Mouse (Mus musculus) intestine, postnatal 0 days (tissue): ENCODE data around the gene Mrps21. TPM values are rescaled to one million over a fixed set of nuclear protein-coding genes. Genes with fewer than 3 reads are reported as not detected.
A peak's percentile ranks its signal among the peaks of the same experiment; 100 is the strongest.
"Not testable (repeated sequence)": the region's sequence is repeated elsewhere in the genome, so short reads cannot be mapped to it uniquely, and the experiment has no call there.

Experiments used
- ATAC-seq: fragments of 200-750 bp; cut with Nextera tagmentation; 2 replicates; pipeline ENCODE4 v1.8.0; 2017; ENCODE audit warnings: mild to moderate bottlenecking, moderate TSS enrichment, moderate library complexity
- H3K27ac ChIP-seq: fragments of 300-500 bp; sonication (generic); 2 replicates; pipeline ENCODE4 v1.5.1; 2014; ENCODE audit warnings: mild to moderate bottlenecking, low read depth, low read length, moderate library complexity
- H3K27me3 ChIP-seq: fragments of 300-500 bp; sonication (generic); replicated peaks from 2 replicates; pipeline ENCODE4 v1.6.1; 2014; ENCODE audit warnings: low read length, mixed read lengths; ENCODE audit not compliant: control insufficient read depth, insufficient read depth
- H3K36me3 ChIP-seq: fragments of 300-500 bp; sonication (generic); 2 replicates; pipeline ENCODE4 v1.6.1; 2014; ENCODE audit warnings: mild to moderate bottlenecking, moderate library complexity; ENCODE audit not compliant: control insufficient read depth, insufficient read depth
- H3K4me1 ChIP-seq: fragments of 300-500 bp; sonication (generic); replicated peaks from 2 replicates; pipeline ENCODE4 v1.6.1; 2014; ENCODE audit warnings: antibody characterized with exemption, low read length, mixed read lengths; ENCODE audit not compliant: control insufficient read depth, insufficient read depth
- H3K4me2 ChIP-seq: fragments of 300-500 bp; sonication (generic); replicated peaks from 2 replicates; pipeline ENCODE4 v1.6.1; 2014; ENCODE audit warnings: low read depth, mild to moderate bottlenecking, moderate library complexity
- H3K4me3 ChIP-seq: fragments of 300-500 bp; sonication (generic); 2 replicates; pipeline ENCODE4 v1.5.1; 2014; ENCODE audit warnings: low read depth, low read length
- H3K9ac ChIP-seq: fragments of 300-500 bp; sonication (generic); 2 replicates; pipeline ENCODE4 v1.6.1; 2014; ENCODE audit warnings: mild to moderate bottlenecking, low read depth, low read length
- H3K9me3 ChIP-seq: fragments of 300-500 bp; sonication (generic); 2 replicates; pipeline ENCODE4 v1.6.1; 2016; ENCODE audit warnings: mixed run types; ENCODE audit not compliant: control insufficient read depth
- CTCF ChIP-seq: sonication (generic); IDR thresholded peaks from 2 replicates; pipeline ENCODE4 v1.5.1; 2016; ENCODE audit warnings: low read depth, mild to moderate bottlenecking, control low read depth, antibody characterized with exemption, moderate library complexity
- whole genome bisulfite sequencing: fragments of 180-500 bp; shearing (Covaris S2); extraction: QIAGEN DNeasy Blood & Tissue Kit; methylation state at CpG from one replicate; pipeline ENCODE4 v1.1.7; 2014; 5-methylcytosine and 5-hydroxymethylcytosine counted together
- polyA plus RNA-seq: library from polyadenylated mRNA; unstranded; fragments of >200 nt; fragmentation: Nextera tagmentation; extraction: Ambion mirVana; gene quantifications from 2 replicates; pipeline ENCODE4 v1.2.1, GENCODE M21; 2015

Gene Mrps21
- polyA plus RNA-seq = 353 and 369 TPM in 2 replicates

DNA sequence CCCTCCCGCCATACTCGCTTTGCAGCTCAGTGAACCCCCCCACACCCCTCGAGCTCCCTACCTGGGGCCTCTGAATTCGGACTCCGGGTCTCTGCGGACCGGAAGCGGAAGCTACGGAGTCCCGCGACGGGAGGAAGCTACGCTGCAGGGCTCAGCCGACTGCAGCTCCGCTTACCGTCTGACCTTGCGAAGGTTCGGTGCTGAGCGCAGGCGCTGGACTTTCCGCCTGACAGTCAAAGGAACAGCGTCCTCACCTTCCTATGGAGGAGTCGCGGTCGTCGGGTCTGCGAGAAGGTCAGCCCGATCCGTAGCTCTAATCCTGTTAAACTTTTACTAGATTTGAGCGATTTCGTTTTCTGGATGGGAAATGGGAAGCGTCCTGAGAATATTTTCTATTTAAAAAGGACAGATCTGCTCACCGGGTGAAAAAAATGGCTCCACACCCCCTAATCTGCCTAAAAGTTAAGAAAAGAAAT, at the start of gene Mrps21:
Gene Mrps21, minus strand, starts transcription at position 128 of the 476 bp plus-strand sequence.
- H3K27ac ChIP-seq = peak within 1 kb of the TSS; percentile 88
- no peak for TF ChIP-seq CTCF
- peak within 1 kb of the TSS; percentile 70 for H3K4me2 ChIP-seq
- no peaks in the 10 kb centered on the region for H3K27me3 ChIP-seq
- peaks cover 14% of the 10 kb centered on the region; the same call in 1 of the 2 replicates for H3K36me3 ChIP-seq
- H3K9ac ChIP-seq = peak within 1 kb of the TSS; percentile 78
- under 1% methylated on average over 33 of the region's 33 CpGs for WGBS
- H3K9me3 ChIP-seq = no peaks in the 10 kb centered on the region
- 0 out of 2 replicates have a peak, but pooled peaks cover 2% of the 10 kb centered on the region for H3K4me1 ChIP-seq
- H3K4me3 ChIP-seq = peak within 1 kb of the TSS; percentile 55
- peak; percentile 91 for ATAC-seq

DNA sequence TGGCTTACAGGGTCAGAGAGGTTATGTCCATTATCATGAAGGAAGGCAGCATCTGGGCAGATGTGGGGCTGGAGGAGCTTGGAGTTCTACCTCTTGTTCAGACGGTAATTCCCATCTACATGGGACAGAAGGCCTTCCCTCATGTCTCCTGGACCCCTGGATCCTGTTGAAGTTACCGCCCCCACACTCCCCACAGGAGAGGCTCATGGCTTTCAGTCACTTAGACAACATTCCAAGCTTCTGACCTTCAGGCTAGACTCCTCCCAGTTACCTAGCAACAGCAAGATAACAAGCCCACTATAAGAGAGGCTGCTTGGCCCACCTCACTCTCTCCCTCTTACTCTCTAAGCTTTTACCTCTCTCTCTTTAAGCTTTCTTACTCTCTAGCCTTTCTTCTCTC, 49.2 kb upstream of the Mrps21 start:
- ATAC-seq, H3K27ac ChIP-seq, H3K36me3 ChIP-seq, H3K27me3 ChIP-seq, H3K4me2 ChIP-seq, H3K9ac ChIP-seq, H3K9me3 ChIP-seq, H3K4me1 ChIP-seq, H3K4me3 ChIP-seq: not testable (repeated sequence)
- WGBS = 59% methylated on average over 2 of the region's 2 CpGs

DNA sequence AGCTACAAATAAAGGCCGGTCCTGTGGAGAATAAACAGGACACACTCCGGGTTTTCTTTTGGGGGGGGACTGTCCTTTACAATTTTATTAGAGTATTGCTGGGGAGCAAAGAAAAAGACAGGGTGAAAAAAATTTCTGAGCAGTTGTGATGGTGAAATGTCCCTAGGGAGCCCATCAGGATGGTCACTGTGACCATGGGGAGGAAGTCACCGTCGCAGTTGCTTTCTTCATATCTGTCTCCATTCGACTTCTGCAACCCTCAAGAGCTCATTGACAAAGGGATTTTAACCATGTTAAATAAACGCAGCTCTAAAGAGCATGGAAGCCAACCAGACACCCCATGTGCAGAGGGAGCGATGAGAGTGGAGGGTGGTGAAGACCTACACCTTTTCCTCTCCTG, 45.4 kb upstream of the Mrps21 start:
- no peak overlapping the region for H3K9ac ChIP-seq
- H3K27me3 ChIP-seq = no peaks in the 10 kb centered on the region
- H3K9me3 ChIP-seq = no peaks in the 10 kb centered on the region
- no peak overlapping the region for H3K4me2 ChIP-seq
- H3K27ac ChIP-seq = no peak overlapping the region
- H3K4me3 ChIP-seq = no peak overlapping the region
- no peak for TF ChIP-seq CTCF
- no peak for ATAC-seq
- 72% methylated on average over 7 of the region's 7 CpGs for WGBS
- H3K36me3 ChIP-seq = no peaks in the 10 kb centered on the region
- H3K4me1 ChIP-seq = no peaks in the 10 kb centered on the region

DNA sequence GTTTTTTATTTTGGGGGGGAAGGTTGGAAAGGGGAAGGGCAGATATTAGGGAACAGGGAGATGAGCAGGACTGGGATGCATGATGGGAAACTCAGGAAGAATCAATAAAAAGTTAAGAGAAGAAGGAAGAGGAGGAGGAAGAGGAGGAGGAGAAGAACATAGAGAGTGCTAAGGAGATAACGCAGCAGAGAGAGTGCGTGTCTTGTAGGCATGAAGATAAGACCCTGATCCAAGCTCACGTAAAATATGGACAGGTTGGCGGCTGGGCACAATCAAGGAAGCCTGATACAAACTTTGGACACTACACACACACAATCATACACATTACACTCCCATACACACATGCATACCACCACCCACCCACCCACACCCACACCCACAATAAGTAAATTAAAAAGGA, 43.4 kb upstream of the Mrps21 start:
- H3K9ac ChIP-seq = no peak overlapping the region
- 76% methylated on average over 4 of the region's 4 CpGs for WGBS
- TF ChIP-seq CTCF = no peak
- no peak overlapping the region for H3K4me3 ChIP-seq
- no peak overlapping the region for H3K27ac ChIP-seq
- no peak overlapping the region for H3K4me2 ChIP-seq
- H3K36me3 ChIP-seq = no peaks in the 10 kb centered on the region
- no peaks in the 10 kb centered on the region for H3K27me3 ChIP-seq
- H3K9me3 ChIP-seq = no peaks in the 10 kb centered on the region
- H3K4me1 ChIP-seq = no peaks in the 10 kb centered on the region
- ATAC-seq = no peak

DNA sequence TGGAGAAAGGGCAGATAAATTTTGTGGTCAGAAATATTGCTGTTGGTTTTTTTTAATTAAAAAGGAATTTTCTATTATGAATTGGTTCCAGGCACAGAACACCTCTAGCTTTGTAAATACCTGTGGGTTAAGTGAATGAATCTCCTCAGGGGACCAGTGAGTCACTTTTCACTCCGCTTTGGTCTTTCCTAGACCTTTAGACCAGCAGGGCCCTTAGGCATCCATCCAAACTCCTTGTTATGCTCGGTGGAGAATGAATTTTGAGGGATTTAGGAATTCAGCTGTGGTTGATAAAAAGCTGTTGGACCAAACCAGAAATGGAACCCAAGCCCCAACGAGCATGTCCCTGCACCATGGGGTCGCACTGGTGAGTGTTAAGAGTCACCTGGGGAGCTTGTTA, 36.3 kb upstream of the Mrps21 start:
- no peaks in the 10 kb centered on the region for H3K4me1 ChIP-seq
- H3K4me2 ChIP-seq = no peak overlapping the region
- WGBS = 46% methylated on average over 4 of the region's 4 CpGs
- no peak for TF ChIP-seq CTCF
- H3K27ac ChIP-seq = no peak overlapping the region
- peaks cover 4% of the 10 kb centered on the region; the same call in 1 of the 2 replicates for H3K27me3 ChIP-seq
- H3K36me3 ChIP-seq = no peaks in the 10 kb centered on the region
- no peak overlapping the region for H3K4me3 ChIP-seq
- no peaks in the 10 kb centered on the region for H3K9me3 ChIP-seq
- ATAC-seq = no peak
- H3K9ac ChIP-seq = no peak overlapping the region

DNA sequence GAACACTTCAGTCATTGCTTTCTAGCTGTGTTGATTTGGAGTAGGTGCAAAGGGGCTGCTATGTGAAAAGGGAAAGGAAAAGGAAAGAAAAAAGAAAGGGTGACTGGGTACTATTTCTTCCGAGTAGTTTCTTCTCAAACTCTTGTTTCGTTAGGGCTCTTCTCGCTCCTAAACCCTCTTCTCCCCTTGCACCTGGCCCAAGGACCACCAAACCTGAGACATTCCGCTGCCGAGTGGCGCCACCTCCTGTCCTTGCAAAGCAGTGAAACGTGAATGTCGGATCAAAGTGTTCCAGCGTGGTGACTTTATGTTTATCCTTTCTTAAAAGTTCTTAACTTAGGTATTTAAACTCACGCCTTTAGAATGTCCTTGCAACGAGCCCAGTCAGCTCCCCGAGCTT, 35.5 kb upstream of the Mrps21 start:
- no peaks in the 10 kb centered on the region for H3K36me3 ChIP-seq
- H3K4me2 ChIP-seq = peak overlapping the region; percentile 70
- no peak overlapping the region for H3K9ac ChIP-seq
- TF ChIP-seq CTCF = peak; percentile 89
- no peaks in the 10 kb centered on the region for H3K4me1 ChIP-seq
- no peak overlapping the region for H3K27ac ChIP-seq
- ATAC-seq = no peak
- H3K4me3 ChIP-seq = peak overlapping the region; percentile 35
- H3K9me3 ChIP-seq = no peaks in the 10 kb centered on the region
- H3K27me3 ChIP-seq = peaks cover 6% of the 10 kb centered on the region; the same call in 1 of the 2 replicates
- 0% methylated on average over 12 of the region's 12 CpGs for WGBS
